Mouse (Mus musculus) limb, embryonic 13.5 days (tissue): Measurements from ENCODE around the gene Gm21885. TPM values are rescaled to one million over a fixed set of nuclear protein-coding genes. Genes with fewer than 3 reads are reported as not detected.
A peak's percentile ranks its signal among the peaks of the same experiment; 100 is the strongest.

Source experiments
- ATAC-seq: fragments of 200-750 bp; cut with Nextera tagmentation; 2 replicates; pipeline ENCODE4 v1.8.0; 2017; ENCODE audit warnings: low read depth, moderate number of reproducible peaks, moderate TSS enrichment; ENCODE audit not compliant: low FRiP score
- H3K27ac ChIP-seq: fragments of 300-500 bp; sonication (generic); 2 replicates; pipeline ENCODE4 v1.5.1; 2015; ENCODE audit warnings: inconsistent platforms, mild to moderate bottlenecking, moderate library complexity
- H3K27me3 ChIP-seq: fragments of 300-500 bp; sonication (generic); 2 replicates; pipeline ENCODE4 v1.6.1; 2015; ENCODE audit warnings: mild to moderate bottlenecking, inconsistent platforms
- H3K36me3 ChIP-seq: fragments of 300-500 bp; sonication (generic); 2 replicates; pipeline ENCODE4 v1.6.1; 2015; ENCODE audit warnings: inconsistent platforms, mild to moderate bottlenecking, moderate library complexity
- H3K4me1 ChIP-seq: fragments of 300-500 bp; sonication (generic); 2 replicates; pipeline ENCODE4 v1.6.1; 2015; ENCODE audit warnings: inconsistent platforms
- H3K4me2 ChIP-seq: fragments of 300-500 bp; sonication (generic); replicated peaks from 2 replicates; pipeline ENCODE4 v1.6.1; 2015; ENCODE audit warnings: inconsistent platforms, mild to moderate bottlenecking, moderate library complexity
- H3K4me3 ChIP-seq: fragments of 300-500 bp; sonication (generic); 2 replicates; pipeline ENCODE4 v1.5.1; 2015; ENCODE audit warnings: moderate library complexity, mild to moderate bottlenecking, inconsistent platforms
- H3K9ac ChIP-seq: fragments of 300-500 bp; sonication (generic); 2 replicates; pipeline ENCODE4 v1.6.1; 2015; ENCODE audit warnings: mild to moderate bottlenecking, inconsistent platforms
- H3K9me3 ChIP-seq: fragments of 300-500 bp; sonication (generic); 2 replicates; pipeline ENCODE4 v1.6.1; 2016; ENCODE audit warnings: inconsistent platforms
- WGBS: fragments of 180-500 bp; shearing (Covaris S2); methylation state at CpG from one replicate; pipeline ENCODE4 v1.1.7; 2015; 5-methylcytosine and 5-hydroxymethylcytosine counted together
- polyA plus RNA-seq: library from polyadenylated mRNA; unstranded; fragments of >200 nt; fragmentation: Nextera tagmentation; extraction: Ambion mirVana; gene quantifications from 2 replicates; pipeline ENCODE4 v1.2.1, GENCODE M21; 2015

The Gm21885 gene
- polyA plus RNA-seq, 1 experiment from 2014 or later, result 0.32 TPM

- H3K27me3 ChIP-seq, result no peaks in the 10 kb centered on the region
- no peak overlapping the region for H3K4me2 ChIP-seq
- 89% methylated on average over 1 of the region's 1 CpGs for WGBS
- H3K4me3 ChIP-seq, result no peak overlapping the region
- no peak for ATAC-seq
- H3K36me3 ChIP-seq, result peaks cover 9% of the 10 kb centered on the region; the same call in 1 of the 2 replicates
- no peak overlapping the region for H3K9ac ChIP-seq
- peaks cover 35% of the 10 kb centered on the region for H3K4me1 ChIP-seq
- H3K9me3 ChIP-seq, result no peaks in the 10 kb centered on the region
- H3K27ac ChIP-seq, result no peak overlapping the region
Measured at GRCm38 (mm10) chr11:94312733-94313132, 31.1 kb downstream of the Gm21885 start.

- no peak for ATAC-seq
- no peaks in the 10 kb centered on the region for H3K27me3 ChIP-seq
- H3K27ac ChIP-seq, result no peak overlapping the region
- H3K9ac ChIP-seq, result no peak overlapping the region
- WGBS, result 88% methylated on average over 2 of the region's 2 CpGs
- no peaks in the 10 kb centered on the region for H3K9me3 ChIP-seq
- peaks cover 41% of the 10 kb centered on the region for H3K4me1 ChIP-seq
- H3K4me3 ChIP-seq, result no peak overlapping the region
- H3K4me2 ChIP-seq, result no peak overlapping the region
- H3K36me3 ChIP-seq, result peaks cover 9% of the 10 kb centered on the region
Measured at GRCm38 (mm10) chr11:94314098-94314652, 32.5 kb downstream of the Gm21885 start.

GRCm38 (mm10) chr11:94315308-94315707 is 33.6 kb downstream of the Gm21885 start:
- Histone ChIP-seq H3K27ac (no peak overlapping the region; the same call in 1 of the 2 replicates), H3K4me3 (no peak overlapping the region), H3K4me1 (peaks cover 49% of the 10 kb centered on the region), H3K36me3 (peaks cover 13% of the 10 kb centered on the region), H3K27me3 (no peaks in the 10 kb centered on the region), H3K9ac (no peak overlapping the region), H3K4me2 (no peak overlapping the region), H3K9me3 (no peaks in the 10 kb centered on the region)
- ATAC-seq, result no peak
- WGBS, result 74% methylated on average over 1 of the region's 1 CpGs

DNA sequence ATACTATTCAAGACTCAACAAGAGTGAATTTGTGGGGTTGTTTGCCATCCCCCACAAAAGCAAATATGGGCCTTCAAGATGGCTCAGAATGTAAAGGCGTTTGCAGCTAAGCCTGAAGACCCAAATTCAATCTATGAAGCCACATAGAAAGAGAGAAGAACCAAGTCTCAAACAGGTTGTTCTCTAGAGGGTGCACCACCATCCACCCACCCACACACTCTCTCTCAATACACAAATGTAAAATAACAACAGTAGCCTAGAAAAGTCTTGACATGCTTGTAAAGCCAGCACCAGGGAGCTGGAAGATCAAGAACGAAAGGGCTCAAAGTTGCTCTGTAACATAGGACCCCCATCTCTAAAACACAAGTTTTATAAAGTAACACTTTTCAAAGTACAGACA is 34.9 kb downstream of the Gm21885 start:
- no peak overlapping the region for H3K4me3 ChIP-seq
- 76% methylated on average over 2 of the region's 2 CpGs for WGBS
- no peak overlapping the region for H3K27ac ChIP-seq
- H3K9ac ChIP-seq, result no peak overlapping the region
- no peaks in the 10 kb centered on the region for H3K27me3 ChIP-seq
- ATAC-seq, result no peak
- H3K4me2 ChIP-seq, result no peak overlapping the region
- H3K4me1 ChIP-seq, result peaks cover 52% of the 10 kb centered on the region
- peaks cover 13% of the 10 kb centered on the region for H3K36me3 ChIP-seq
- no peaks in the 10 kb centered on the region for H3K9me3 ChIP-seq

- Histone ChIP-seq H3K9me3 (no peaks in the 10 kb centered on the region), H3K27me3 (no peaks in the 10 kb centered on the region), H3K27ac (no peak overlapping the region), H3K36me3 (peaks cover 13% of the 10 kb centered on the region), H3K4me2 (no peak overlapping the region), H3K4me1 (peaks cover 52% of the 10 kb centered on the region), H3K9ac (no peak overlapping the region), H3K4me3 (no peak overlapping the region)
- no peak for ATAC-seq
- 77% methylated on average over 1 of the region's 1 CpGs for WGBS
Measured at GRCm38 (mm10) chr11:94317014-94317413, 35.3 kb downstream of the Gm21885 start.

DNA sequence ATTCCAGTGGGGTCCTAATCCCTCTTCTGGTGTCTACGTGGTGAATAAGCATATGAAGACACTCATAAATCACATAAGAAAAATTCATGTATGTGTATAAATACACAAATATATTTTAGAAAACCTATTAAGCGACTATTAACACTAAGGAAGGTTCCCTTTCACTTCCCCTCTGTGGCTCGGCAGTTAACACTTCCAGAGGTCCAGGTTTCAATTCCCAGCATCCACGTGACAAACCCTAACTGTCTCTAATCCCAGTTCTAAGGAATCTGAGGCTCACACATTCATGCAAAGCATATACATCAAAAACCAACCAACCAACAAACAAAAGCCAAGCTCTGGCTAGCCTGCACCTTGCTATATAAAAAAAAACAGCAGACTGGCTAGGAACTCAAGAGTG is 35.8 kb downstream of the Gm21885 start:
- no peak overlapping the region for H3K9ac ChIP-seq
- peaks cover 13% of the 10 kb centered on the region for H3K36me3 ChIP-seq
- no peak overlapping the region for H3K27ac ChIP-seq
- H3K9me3 ChIP-seq, result no peaks in the 10 kb centered on the region
- ATAC-seq, result no peak
- peaks cover 56% of the 10 kb centered on the region for H3K4me1 ChIP-seq
- no peak overlapping the region for H3K4me3 ChIP-seq
- no peaks in the 10 kb centered on the region for H3K27me3 ChIP-seq
- WGBS, result 51% methylated on average over 4 of the region's 4 CpGs
- H3K4me2 ChIP-seq, result no peak overlapping the region

DNA sequence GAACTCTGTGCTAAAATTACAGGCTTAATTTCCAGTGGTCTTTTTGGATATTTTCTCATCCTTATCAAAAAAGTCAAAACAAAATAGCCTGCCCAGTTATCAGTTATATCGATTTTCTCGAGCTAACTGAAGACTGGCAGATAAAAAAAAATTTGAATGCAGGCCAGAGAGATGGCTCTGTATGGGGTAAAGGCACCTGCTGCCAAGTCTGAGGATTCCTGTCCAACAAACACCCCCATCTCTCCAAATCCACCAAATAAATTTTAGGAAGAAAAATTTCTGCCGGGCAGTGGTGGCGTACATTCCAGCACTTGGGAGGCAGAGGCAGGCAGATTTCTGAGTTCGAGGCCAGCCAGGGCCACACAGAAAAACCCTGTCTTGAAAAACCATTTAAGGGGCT is 36.4 kb downstream of the Gm21885 start:
- Histone ChIP-seq H3K4me1 (peaks cover 59% of the 10 kb centered on the region), H3K27ac (no peak overlapping the region), H3K9ac (no peak overlapping the region), H3K9me3 (no peaks in the 10 kb centered on the region), H3K36me3 (peaks cover 12% of the 10 kb centered on the region), H3K4me2 (no peak overlapping the region), H3K4me3 (no peak overlapping the region), H3K27me3 (no peaks in the 10 kb centered on the region)
- WGBS, result 94% methylated on average over 5 of the region's 5 CpGs
- ATAC-seq, result no peak

- peak; percentile 63 for ATAC-seq
- under 1% methylated on average over 67 of the region's 67 CpGs for WGBS
- Histone ChIP-seq H3K9me3 (no peaks in the 10 kb centered on the region), H3K4me2 (peak overlapping the region; percentile 67), H3K27ac (peak overlapping the region; percentile 98), H3K4me3 (peak overlapping the region; percentile 98), H3K4me1 (peaks cover 38% of the 10 kb centered on the region), H3K36me3 (peaks cover 9% of the 10 kb centered on the region), H3K27me3 (no peaks in the 10 kb centered on the region), H3K9ac (peak overlapping the region; percentile 99)
Measured at GRCm38 (mm10) chr11:94320969-94321930, 39.6 kb downstream of the Gm21885 start.

- peak within 1 kb of the TSS; percentile 99 for H3K9ac ChIP-seq
- peak within 1 kb of the TSS; percentile 98 for H3K4me3 ChIP-seq
- no peaks in the 10 kb centered on the region for H3K9me3 ChIP-seq
- ATAC-seq, result peak; percentile 97
- H3K4me1 ChIP-seq, result peaks cover 36% of the 10 kb centered on the region
- WGBS, result under 1% methylated on average over 36 of the region's 36 CpGs
- H3K27ac ChIP-seq, result peak within 1 kb of the TSS; percentile 98
- no peaks in the 10 kb centered on the region for H3K27me3 ChIP-seq
- H3K4me2 ChIP-seq, result peak within 1 kb of the TSS; percentile 67
- H3K36me3 ChIP-seq, result peaks cover 9% of the 10 kb centered on the region
Measured at GRCm38 (mm10) chr11:94321931-94322400, 40.3 kb downstream of the Gm21885 start, which contains the start of gene Luc7l3. Gene Luc7l3 (minus strand): TSS chr11:94321988.

DNA sequence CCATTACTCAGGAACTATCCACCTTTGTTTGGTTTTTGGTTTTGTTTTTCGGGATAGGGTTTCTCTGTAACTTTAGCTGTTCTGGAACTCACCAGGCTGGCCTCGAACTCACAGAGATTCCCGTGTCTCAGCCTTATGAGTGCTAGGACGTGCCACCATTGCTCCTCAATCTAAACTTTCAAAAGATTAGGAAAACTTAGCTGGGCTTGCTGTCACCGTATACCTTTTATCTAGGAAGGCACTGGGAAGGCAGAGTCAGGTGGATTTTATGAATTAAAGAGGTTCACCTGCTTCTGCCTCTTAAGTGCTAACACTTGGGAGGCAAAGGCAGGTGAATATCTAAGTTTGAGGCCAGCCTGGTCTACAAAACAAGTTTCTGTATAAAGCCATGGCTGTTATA is 41.0 kb downstream of the Gm21885 start:
- Histone ChIP-seq H3K36me3 (peaks cover 9% of the 10 kb centered on the region), H3K27ac (peak overlapping the region; percentile 98), H3K27me3 (no peaks in the 10 kb centered on the region), H3K4me2 (peak overlapping the region; percentile 67), H3K4me1 (peaks cover 32% of the 10 kb centered on the region), H3K9ac (peak overlapping the region; percentile 99), H3K9me3 (no peaks in the 10 kb centered on the region), H3K4me3 (peak overlapping the region; percentile 98)
- no peak for ATAC-seq
- 42% methylated on average over 5 of the region's 5 CpGs for WGBS

- no peak overlapping the region for H3K4me2 ChIP-seq
- H3K36me3 ChIP-seq, result peaks cover 6% of the 10 kb centered on the region; the same call in 1 of the 2 replicates
- 85% methylated on average over 5 of the region's 5 CpGs for WGBS
- no peak overlapping the region for H3K9ac ChIP-seq
- no peaks in the 10 kb centered on the region for H3K9me3 ChIP-seq
- H3K27ac ChIP-seq, result no peak overlapping the region
- H3K27me3 ChIP-seq, result no peaks in the 10 kb centered on the region
- no peak overlapping the region for H3K4me3 ChIP-seq
- peaks cover 24% of the 10 kb centered on the region for H3K4me1 ChIP-seq
- no peak for ATAC-seq
Measured at GRCm38 (mm10) chr11:94323271-94323925, 41.7 kb downstream of the Gm21885 start.

GRCm38 (mm10) chr11:94324618-94325017 is 42.9 kb downstream of the Gm21885 start:
- peaks cover 33% of the 10 kb centered on the region for H3K4me1 ChIP-seq

More at GRCm38 (mm10) chr11:94324618-94325017, 42.9 kb downstream of the Gm21885 start:
- no peak for ATAC-seq
- H3K27me3 ChIP-seq, result no peaks in the 10 kb centered on the region
- no peak overlapping the region for H3K9ac ChIP-seq
- 90% methylated on average over 5 of the region's 5 CpGs for WGBS
- H3K4me2 ChIP-seq, result no peak overlapping the region
- no peak overlapping the region for H3K27ac ChIP-seq
- no peaks in the 10 kb centered on the region for H3K36me3 ChIP-seq
- H3K4me3 ChIP-seq, result no peak overlapping the region
- no peaks in the 10 kb centered on the region for H3K9me3 ChIP-seq
